Mouse (Mus musculus) lung, postnatal 0 days (tissue): ENCODE results near the gene Kcnk18.

ENCODE experiments used
- CTCF ChIP-seq: IDR thresholded peaks from 2 replicates; pipeline ENCODE4 v1.5.1; 2016; ENCODE audit warnings: antibody characterized with exemption, mild to moderate bottlenecking
- EP300 ChIP-seq: IDR thresholded peaks from 2 replicates; pipeline ENCODE4 v1.6.1; 2016; ENCODE audit warnings: antibody characterized with exemption, mild to moderate bottlenecking, control low read depth

DNA sequence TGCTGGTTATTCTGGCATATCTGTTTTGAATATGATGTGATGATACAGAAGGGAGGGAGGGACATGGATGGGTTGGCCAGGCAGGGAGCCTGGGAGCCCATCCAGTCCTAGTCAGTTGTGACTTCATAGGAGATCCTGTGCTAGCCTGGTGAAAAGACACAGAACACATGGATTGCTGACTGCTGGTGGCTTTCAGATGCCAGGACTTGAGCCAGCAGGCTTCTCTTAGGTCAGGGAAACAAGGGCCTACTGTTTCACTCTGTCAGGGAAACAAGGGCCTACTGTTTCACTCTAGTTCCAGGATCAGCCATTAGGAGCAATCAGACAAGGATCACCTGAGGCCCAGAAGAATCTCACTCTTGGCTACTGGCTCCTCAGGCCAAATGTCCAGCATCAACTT, 61.8 kb downstream of the Kcnk18 start:
- no peak for TF ChIP-seq CTCF
- TF ChIP-seq EP300, result no peak
